Mouse (Mus musculus): ENCODE measurements around the gene Gfod2. TPM values are rescaled to one million over a fixed set of nuclear protein-coding genes. Genes with fewer than 3 reads are reported as not detected.

Gene Gfod2
- total and polyA plus RNA-seq, 3 experiments, result 7.0 to 8.3 TPM; not detected in 1

- H3K36me3 ChIP-seq (ENCODE audit: control insufficient read depth in 1 of 2, insufficient read depth in 2 of 2, low read length in 2 of 2), result peaks cover 0 to 36% of the 10 kb centered on the region in 2 experiments; a peak in 2 of 4 replicates
- no peak for TF ChIP-seq NELFE (IDR thresholded peaks at IDR 0.05; ENCODE audit: low read depth, low read length)
- TF ChIP-seq SIN3A (IDR thresholded peaks at IDR 0.05; ENCODE audit: low read length), result peak; percentile 59
- TF ChIP-seq USF2 (IDR thresholded peaks at IDR 0.05; ENCODE audit: borderline replicate concordance in 1 of 2, insufficient read depth in 1 of 2, low read depth in 1 of 2, low read length in 2 of 2), result no peak
- TF ChIP-seq TCF12 (IDR thresholded peaks at IDR 0.05; ENCODE audit: low read depth, low read length), result no peak
- 0 out of 2 replicates have a peak, but pooled peaks have one; percentile 22 for TF ChIP-seq BHLHE40 (IDR thresholded peaks at IDR 0.05; ENCODE audit: borderline replicate concordance, low read depth, low read length)
- peak in 1 of 2 experiments; percentile 17; a peak in 1 of 4 replicates for TF ChIP-seq POLR2A (IDR thresholded peaks at IDR 0.05; ENCODE audit: control insufficient read depth in 1 of 2, insufficient read depth in 1 of 2, low read depth in 1 of 2, low read length in 2 of 2, poor library complexity in 1 of 2)
- TF ChIP-seq ZNF384 (IDR thresholded peaks at IDR 0.05; ENCODE audit: low read depth, low read length), result no peak
- TF ChIP-seq USF1 (IDR thresholded peaks at IDR 0.05; ENCODE audit: low read depth, low read length), result peak; percentile 23; the same call in 1 of the 2 replicates
- no peak for TF ChIP-seq SMC3 (IDR thresholded peaks at IDR 0.05; ENCODE audit: low read depth, low read length)
- peak; percentile 54 to 61 for TF ChIP-seq EP300 (IDR thresholded peaks at IDR 0.05; ENCODE audit: low read depth in 1 of 2, low read length in 2 of 2)
- TF ChIP-seq RCOR1 (IDR thresholded peaks at IDR 0.05; ENCODE audit: low read depth, low read length), result peak; percentile 39; the same call in 1 of the 2 replicates
- TF ChIP-seq MAFK (IDR thresholded peaks at IDR 0.05; ENCODE audit: borderline replicate concordance, low read depth, low read length), result no peak
- no peak for TF ChIP-seq UBTF (IDR thresholded peaks at IDR 0.05; ENCODE audit: borderline replicate concordance, insufficient read depth, low read depth, low read length)
- TF ChIP-seq TBP (IDR thresholded peaks at IDR 0.05; ENCODE audit: low read depth, low read length), result peak; percentile 33; the same call in 1 of the 2 replicates
- no peak for TF ChIP-seq E2F4 (IDR thresholded peaks at IDR 0.05; ENCODE audit: borderline replicate concordance, low read depth, low read length)
- peak; percentile 93; the same call in 1 of the 2 replicates for TF ChIP-seq MAZ (IDR thresholded peaks at IDR 0.05; ENCODE audit: low read depth, low read length)
- TF ChIP-seq ZKSCAN1 (IDR thresholded peaks at IDR 0.05; ENCODE audit: low read depth, low read length), result no peak
- peak; percentile 61; the same call in 1 of the 2 replicates for TF ChIP-seq MXI1 (IDR thresholded peaks at IDR 0.05; ENCODE audit: low read depth, low read length)
- peak; percentile 64 for TF ChIP-seq ETS1 (IDR thresholded peaks at IDR 0.05; ENCODE audit: low read depth, low read length)
- TF ChIP-seq TAL1 (IDR thresholded peaks at IDR 0.05; ENCODE audit: low read length), result peak; percentile 39
- TF ChIP-seq CTCF (IDR thresholded peaks at IDR 0.05 in 2 of 3, conservative IDR thresholded peaks at IDR 0.05 in 1 of 3; ENCODE audit: control insufficient read depth in 1 of 3, insufficient read depth in 1 of 3, low read depth in 2 of 3, low read length in 3 of 3, poor library complexity in 1 of 3, severe bottlenecking in 1 of 3), result no peak
- no peak for TF ChIP-seq JUND (IDR thresholded peaks at IDR 0.05; ENCODE audit: low read depth, low read length)
- H3K27ac ChIP-seq (ENCODE audit: control insufficient read depth, low read depth, low read length), result peak overlapping the region; percentile 84
- DNase-seq (ENCODE audit: low read depth, low spot score), result peak; percentile 96
- H3K4me3 ChIP-seq (ENCODE audit: control insufficient read depth in 1 of 2, insufficient read depth in 1 of 2, low read depth in 2 of 2, low read length in 2 of 2), result no peak overlapping the region
- H3K27me3 ChIP-seq (ENCODE audit: control insufficient read depth in 1 of 2, insufficient read depth in 2 of 2, low read length in 2 of 2), result no peaks in the 10 kb centered on the region
- H3K9me3 ChIP-seq (replicated peaks; ENCODE audit: insufficient read depth, low read length), result no peaks in the 10 kb centered on the region
- H3K9ac ChIP-seq (ENCODE audit: control insufficient read depth, low read depth, low read length, poor library complexity, severe bottlenecking), result peak overlapping the region; percentile 36
- peaks cover 24 to 38% of the 10 kb centered on the region in 2 experiments for H3K4me1 ChIP-seq (ENCODE audit: control insufficient read depth in 1 of 2, insufficient read depth in 2 of 2, low read length in 2 of 2)
- H3K79me2 ChIP-seq (ENCODE audit: control insufficient read depth, insufficient read depth, low read length, poor library complexity), result no peaks in the 10 kb centered on the region
Observed at GRCm38 (mm10) chr8:105799091-105799812, 40.8 kb upstream of the Gfod2 start.
